Mouse (Mus musculus) embryo, embryonic 10.5 days (tissue): ENCODE results near the gene Tnnt3.

Experiments
- DNase-seq: peaks from one replicate; pipeline ENCODE4 v3.0.0-alpha.2; 2015; ENCODE audit warnings: low spot score

The Tnnt3 gene

DNA sequence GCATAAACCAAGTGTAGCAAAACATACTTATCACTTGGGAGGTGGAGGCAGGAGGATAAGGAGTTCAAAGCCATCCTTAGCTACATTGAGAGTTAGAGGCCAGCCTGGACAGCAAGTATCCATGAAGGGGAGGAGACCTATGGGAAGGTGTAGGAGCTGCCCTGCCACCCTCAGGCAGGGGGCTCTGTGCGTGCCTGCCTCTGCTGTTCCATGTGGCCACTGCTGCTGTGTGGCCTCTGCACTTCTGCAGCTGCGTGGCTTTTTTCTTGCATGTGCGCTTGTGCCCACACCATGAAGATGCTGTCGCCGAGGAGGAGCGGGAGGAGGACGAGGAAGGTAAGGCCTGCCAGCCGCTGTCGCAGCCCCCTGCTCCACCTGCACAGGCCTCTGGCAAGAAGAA is 8.8 kb downstream of the Tnnt3 start:
- DNase-seq: no peak

DNA sequence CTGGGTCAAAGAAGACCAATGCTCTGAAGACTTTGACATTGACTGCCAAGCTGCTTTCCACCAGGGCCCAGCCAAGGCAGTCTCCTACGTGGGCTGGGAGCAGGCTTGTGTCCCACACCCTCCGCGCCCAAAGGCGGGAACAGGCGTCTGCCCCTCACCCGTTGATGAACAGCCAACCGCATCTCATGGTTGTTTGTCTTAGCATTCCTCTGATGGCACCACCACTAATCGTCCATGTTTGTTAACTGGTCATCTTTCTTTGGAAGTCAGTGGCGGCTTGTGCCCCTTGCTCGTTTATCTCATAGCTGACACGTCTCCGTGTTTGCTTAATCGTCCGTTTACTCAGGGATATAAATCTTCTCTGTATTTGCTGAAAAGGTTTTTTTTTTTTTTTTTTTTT is 10.9 kb downstream of the Tnnt3 start:
- DNase-seq: peak; percentile 71

DNA sequence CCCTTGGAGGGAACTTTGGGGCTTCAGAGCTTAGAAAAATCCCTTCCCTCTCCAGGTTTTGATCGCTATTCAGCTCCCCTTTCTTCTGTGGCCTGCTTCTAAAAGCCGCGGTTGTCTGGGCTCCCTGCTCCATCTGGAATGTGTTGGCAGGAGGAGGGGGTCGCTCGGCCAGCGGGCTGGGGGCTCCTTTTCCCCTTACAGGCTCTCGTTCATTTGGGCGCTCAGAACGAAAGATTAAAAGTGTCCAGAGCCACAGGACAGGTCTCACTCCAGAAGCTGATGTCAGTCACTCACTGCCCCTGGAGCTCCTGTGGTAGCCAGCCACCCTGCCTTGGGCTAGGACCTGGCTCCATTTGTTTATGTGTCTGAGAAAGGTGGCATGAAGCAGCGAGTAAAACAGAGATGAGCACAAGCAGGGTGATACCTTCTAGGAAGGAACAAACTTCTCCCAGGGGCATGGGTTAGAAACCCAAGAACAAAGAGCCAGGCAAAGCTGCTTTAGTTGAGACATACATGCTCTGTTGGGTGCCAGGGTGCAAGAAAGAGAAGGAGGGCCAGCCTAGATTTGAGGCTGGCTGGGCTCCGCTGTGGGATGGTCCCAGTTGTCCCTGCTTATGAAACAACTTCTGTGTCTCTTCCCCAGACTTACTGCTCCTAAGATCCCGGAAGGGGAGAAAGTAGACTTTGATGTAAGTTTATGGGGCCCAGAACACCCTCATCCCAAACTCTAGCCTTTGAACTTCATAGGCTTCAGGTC is 11.6 kb downstream of the Tnnt3 start:
- DNase-seq: peak; percentile 80

DNA sequence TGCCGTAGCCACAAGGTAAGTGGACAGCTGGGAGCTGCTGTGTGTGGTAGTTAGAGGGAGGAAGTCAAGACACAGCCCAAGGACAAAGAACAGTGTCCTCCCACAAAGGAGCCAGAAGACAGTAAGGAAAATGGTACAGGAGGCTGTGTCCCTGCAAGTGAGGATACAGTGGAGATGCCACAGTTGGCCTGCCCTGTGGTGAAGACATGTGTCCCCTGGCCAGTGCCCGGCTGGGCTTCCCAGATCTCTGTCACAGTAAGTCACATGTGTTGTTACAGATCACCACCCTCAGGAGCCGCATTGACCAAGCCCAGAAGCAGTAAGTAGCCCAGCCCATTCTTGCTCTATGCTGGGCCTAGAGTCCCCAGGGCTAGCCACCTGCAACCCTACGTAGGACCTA is 15.4 kb downstream of the Tnnt3 start:
- no peak for DNase-seq

DNA sequence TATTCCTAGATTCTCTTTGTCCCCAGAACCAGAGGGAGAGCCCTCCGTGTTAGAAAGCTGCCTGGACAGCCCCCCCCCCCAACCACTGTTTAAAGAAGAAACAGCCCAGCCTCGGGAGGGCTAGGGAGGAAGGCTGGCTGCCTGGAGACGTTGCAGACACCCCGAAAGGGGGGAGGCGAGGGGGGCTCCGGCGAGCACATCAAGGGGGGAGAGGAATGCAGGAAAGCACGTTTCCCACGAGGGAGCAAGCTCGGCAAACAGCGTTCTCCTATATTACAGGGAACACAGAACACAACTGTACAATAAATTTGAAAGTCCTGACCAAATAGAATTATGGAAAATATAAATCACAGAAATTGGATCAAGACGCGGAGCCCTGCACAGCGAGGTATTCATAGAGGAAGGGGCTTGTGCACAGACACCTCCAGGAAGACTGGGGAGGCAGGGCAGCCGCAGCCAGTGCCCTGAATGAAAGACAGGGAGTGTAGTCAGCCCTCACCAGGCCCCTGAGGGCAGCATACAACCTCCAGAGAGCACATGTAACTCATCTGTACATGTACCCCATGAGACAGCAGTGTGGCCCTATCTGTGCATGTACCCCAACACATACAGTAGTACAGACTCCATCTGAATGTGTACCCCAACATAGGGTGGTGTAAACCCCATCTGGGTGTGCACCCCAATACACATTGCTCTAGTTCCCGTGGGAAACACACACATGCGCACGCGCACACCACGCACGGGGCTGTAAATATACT is 17.8 kb downstream of the Tnnt3 start:
- no peak for DNase-seq

DNA sequence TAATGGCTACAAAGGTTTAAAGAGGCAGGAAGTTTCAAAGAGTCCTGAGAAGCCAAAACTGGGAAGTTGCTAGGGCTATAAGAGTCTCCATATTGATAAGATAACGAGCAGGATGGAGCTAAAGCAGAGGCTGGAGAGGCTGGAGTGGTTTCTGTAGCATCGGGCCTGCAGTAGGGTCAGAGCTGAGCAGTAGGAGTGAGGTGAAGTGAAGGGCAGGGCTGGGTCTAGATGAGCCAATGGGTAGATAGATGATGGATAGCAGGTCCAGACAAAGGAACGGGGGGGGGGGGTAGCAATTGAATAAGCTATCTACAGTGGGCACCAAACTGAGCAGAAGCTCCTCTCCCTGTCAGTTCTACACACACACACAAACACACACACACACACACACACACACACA is 18.9 kb downstream of the Tnnt3 start:
- DNase-seq: no peak

DNA sequence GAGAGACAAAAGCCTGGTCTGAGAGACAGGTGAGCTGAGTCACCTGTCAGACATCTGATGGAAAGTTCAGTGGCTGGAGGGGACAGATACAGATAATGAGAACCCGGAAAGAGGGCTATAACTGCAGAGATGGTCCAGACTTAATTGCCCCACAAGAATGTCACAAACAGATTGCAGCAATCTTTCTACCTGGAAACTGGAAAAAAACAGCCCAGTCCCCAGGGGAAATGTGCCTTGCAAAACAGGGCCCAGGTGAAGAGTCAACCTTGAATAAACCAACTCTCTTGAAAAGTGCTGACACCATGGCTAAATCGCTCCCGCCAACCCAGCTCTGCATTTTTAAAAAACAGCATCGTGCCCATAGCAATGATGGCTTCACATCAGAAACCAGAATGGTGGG is 21.7 kb downstream of the Tnnt3 start:
- no peak for DNase-seq

DNA sequence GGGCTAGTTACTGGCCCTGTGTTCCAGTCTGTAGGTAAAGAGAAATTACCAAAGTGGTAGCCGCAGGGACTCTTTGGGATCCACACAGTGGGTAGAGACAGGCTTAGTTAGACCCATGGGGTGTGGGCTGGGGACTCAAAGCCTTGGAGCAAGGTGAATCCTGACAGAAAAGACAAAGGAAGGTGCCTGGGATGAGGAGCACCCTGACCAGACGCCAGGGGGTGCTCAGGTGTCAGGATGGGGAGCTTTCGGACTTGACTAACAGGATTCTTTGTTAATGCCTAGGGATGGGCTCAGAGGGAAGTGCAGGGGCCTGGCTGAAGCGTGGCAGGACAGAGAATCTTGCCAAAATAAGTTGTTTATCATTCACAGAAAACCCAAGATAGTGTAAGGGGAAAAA is 23.7 kb downstream of the Tnnt3 start:
- DNase-seq: peak; percentile 74

GRCm38 (mm10) chr7:142523200-142523990 is 24.8 kb downstream of the Tnnt3 start:
- DNase-seq: peak; percentile 62

- peak; percentile 69 for DNase-seq
Observed at GRCm38 (mm10) chr7:142525342-142526178, 26.9 kb downstream of the Tnnt3 start.

DNA sequence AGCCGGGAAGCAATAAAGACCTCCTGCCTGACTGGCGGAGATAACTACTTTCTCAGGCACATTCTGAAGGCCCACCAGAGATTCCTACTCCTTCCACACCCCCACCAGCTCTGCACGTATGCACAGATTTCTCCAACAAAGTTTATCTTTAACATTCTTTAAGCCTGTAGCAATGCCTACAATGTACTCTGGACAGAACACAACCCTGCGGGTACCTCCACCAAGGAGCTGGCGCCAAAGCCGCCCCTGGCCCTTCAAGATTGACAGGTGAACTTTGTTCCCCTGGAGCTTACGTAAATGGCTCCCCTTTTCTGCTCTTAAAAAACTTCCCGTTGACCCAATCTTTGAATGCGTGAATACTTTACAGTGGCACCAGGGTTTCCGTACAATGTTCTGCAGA is 30.7 kb downstream of the Tnnt3 start:
- DNase-seq: no peak

DNA sequence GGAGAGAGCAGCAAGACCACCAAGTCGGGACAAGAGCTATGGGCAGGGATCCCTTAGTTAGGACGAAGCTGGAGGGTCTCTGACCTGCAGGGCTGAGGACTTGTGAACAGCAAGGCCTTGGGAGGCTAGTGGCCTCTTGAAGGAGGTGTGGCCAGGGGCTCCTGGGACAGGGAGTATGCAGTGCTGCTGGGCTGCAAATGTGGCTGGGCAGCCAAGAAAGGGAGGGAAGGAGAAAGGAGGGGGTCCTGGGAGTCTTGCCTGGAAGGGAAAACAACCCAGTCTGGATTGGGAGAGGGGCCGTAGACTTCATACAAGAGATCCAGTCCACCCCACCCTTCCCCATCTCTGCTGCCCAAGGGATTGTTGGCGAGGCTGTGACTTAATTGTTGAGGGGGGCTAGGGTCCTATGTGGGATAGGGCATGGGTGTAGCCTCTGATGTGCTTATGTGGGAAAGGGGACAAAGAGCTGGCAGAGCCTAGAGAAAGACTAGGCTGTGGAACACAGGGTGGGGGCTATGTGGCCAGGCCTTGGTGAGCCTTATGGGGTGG is 33.4 kb downstream of the Tnnt3 start:
- DNase-seq: no peak

DNA sequence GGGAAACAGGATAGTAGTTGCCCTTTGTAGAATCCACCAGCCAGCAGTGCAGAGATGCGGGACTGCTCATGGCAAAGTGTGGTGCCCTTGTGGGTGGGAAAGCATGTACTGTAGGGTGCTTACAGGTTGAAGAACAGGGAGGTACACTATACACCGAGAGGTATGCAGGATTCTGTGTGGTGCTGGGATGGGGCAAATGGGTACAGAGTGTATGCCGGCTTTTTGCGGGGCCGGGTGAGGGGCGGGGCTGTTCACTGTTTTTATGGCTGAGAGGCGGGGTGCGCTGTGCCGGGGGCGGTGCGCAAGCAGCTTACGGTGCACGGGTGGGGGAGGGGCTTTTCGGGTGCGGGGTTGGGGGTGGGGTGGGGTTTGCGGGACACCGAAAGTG is 34.0 kb downstream of the Tnnt3 start, which contains the start of gene Mrpl23:
Gene Mrpl23 (plus strand): TSS at position 16 of the 388 bp plus-strand sequence.
- DNase-seq: no peak

GRCm38 (mm10) chr7:142533059-142533855 is 34.6 kb downstream of the Tnnt3 start:
- DNase-seq: peak; percentile 84

GRCm38 (mm10) chr7:142535116-142535515 is 36.5 kb downstream of the Tnnt3 start:
- no peak for DNase-seq

- no peak for DNase-seq
Observed at GRCm38 (mm10) chr7:142535832-142536231, 37.2 kb downstream of the Tnnt3 start.

GRCm38 (mm10) chr7:142537181-142537580 is 38.5 kb downstream of the Tnnt3 start:
- no peak for DNase-seq

GRCm38 (mm10) chr7:142537879-142538278 is 39.2 kb downstream of the Tnnt3 start:
- peak; percentile 93 for DNase-seq

GRCm38 (mm10) chr7:142538291-142538690 is 39.7 kb downstream of the Tnnt3 start:
- DNase-seq: no peak

- DNase-seq: no peak
Observed at GRCm38 (mm10) chr7:142538766-142539165, 40.1 kb downstream of the Tnnt3 start.

DNA sequence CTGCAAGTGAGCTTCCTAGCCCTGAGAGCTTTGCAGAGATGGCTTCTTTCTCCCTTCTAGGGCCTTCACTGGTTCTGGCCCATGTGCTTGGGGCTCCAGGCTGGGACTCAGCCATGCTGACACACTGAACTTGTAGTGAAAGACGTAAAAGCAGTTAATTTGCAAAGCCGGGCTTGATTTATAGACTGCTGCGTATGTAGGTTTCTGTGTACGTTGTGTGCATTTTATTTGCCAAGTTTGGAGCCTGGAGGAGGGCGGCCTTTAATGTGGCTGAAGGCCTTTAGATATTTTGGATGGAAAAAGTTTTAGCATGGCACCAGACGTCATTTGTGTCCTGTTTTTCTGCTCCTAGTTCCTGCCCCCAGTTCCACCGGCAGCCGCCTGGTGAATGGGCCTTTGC is 41.2 kb downstream of the Tnnt3 start:
- DNase-seq: no peak
